Mouse (Mus musculus) forebrain, embryonic 12.5 days (tissue): Measurements from ENCODE around the gene Mxi1. TPM values are rescaled to one million over a fixed set of nuclear protein-coding genes. Genes with fewer than 3 reads are reported as not detected.

Experiments
- ATAC-seq: fragments of 200-750 bp; cut with Nextera tagmentation; 2 replicates; pipeline ENCODE4 v1.8.0; 2017; ENCODE audit warnings: moderate TSS enrichment; ENCODE audit not compliant: low FRiP score
- H3K27ac ChIP-seq: fragments of 300-500 bp; sonication (generic); 2 replicates; pipeline ENCODE4 v1.5.1; 2016; ENCODE audit warnings: mild to moderate bottlenecking
- H3K27me3 ChIP-seq: fragments of 300-500 bp; sonication (generic); 2 replicates; pipeline ENCODE4 v1.6.1; 2016; ENCODE audit warnings: mild to moderate bottlenecking
- H3K36me3 ChIP-seq: fragments of 300-500 bp; sonication (generic); replicated peaks from 2 replicates; pipeline ENCODE4 v1.6.1; 2016; ENCODE audit warnings: mild to moderate bottlenecking
- H3K4me1 ChIP-seq: fragments of 300-500 bp; sonication (generic); 2 replicates; pipeline ENCODE4 v1.6.1; 2016
- H3K4me2 ChIP-seq: fragments of 300-500 bp; sonication (generic); 2 replicates; pipeline ENCODE4 v1.6.1; 2016; ENCODE audit warnings: mild to moderate bottlenecking, moderate library complexity
- H3K4me3 ChIP-seq: fragments of 300-500 bp; sonication (generic); replicated peaks from 2 replicates; pipeline ENCODE4 v1.5.1; 2016; ENCODE audit warnings: mild to moderate bottlenecking
- H3K9ac ChIP-seq: fragments of 300-500 bp; sonication (generic); 2 replicates; pipeline ENCODE4 v1.6.1; 2016; ENCODE audit warnings: mild to moderate bottlenecking
- H3K9me3 ChIP-seq: fragments of 300-500 bp; sonication (generic); 2 replicates; pipeline ENCODE4 v1.6.1; 2016
- WGBS: fragments of 180-500 bp; shearing (Covaris S2); methylation state at CpG from one replicate; pipeline ENCODE4 v1.1.7; 2016; 5-methylcytosine and 5-hydroxymethylcytosine counted together
- polyA plus RNA-seq: library from polyadenylated mRNA; unstranded; fragments of >200 nt; fragmentation: Nextera tagmentation; extraction: Ambion mirVana; gene quantifications from 2 replicates; pipeline ENCODE4 v1.2.1, GENCODE M21; 2016

Mxi1 gene
- polyA plus RNA-seq, 1 experiment from 2014 or later = 62.4 TPM

GRCm38 (mm10) chr19:53278491-53279415 lies 31.6 kb upstream of the Mxi1 start:
- peaks cover 9% of the 10 kb centered on the region for H3K4me1 ChIP-seq
- H3K4me2 ChIP-seq = no peak overlapping the region
- H3K27ac ChIP-seq = no peak overlapping the region
- H3K9ac ChIP-seq = no peak overlapping the region
- WGBS = 82% methylated on average over 19 of the region's 19 CpGs
- no peak for ATAC-seq
- H3K36me3 ChIP-seq = no peaks in the 10 kb centered on the region
- H3K9me3 ChIP-seq = no peaks in the 10 kb centered on the region
- H3K27me3 ChIP-seq = no peaks in the 10 kb centered on the region
- no peak overlapping the region for H3K4me3 ChIP-seq

GRCm38 (mm10) chr19:53280254-53280653 lies 30.1 kb upstream of the Mxi1 start:
- ATAC-seq = no peak
- Histone ChIP-seq H3K4me2 (no peak overlapping the region), H3K4me1 (peaks cover 21% of the 10 kb centered on the region), H3K36me3 (no peaks in the 10 kb centered on the region), H3K9ac (no peak overlapping the region), H3K4me3 (no peak overlapping the region), H3K27ac (no peak overlapping the region), H3K27me3 (no peaks in the 10 kb centered on the region), H3K9me3 (no peaks in the 10 kb centered on the region)
- WGBS = 87% methylated on average over 8 of the region's 8 CpGs

- Histone ChIP-seq H3K4me1 (peaks cover 21% of the 10 kb centered on the region), H3K36me3 (no peaks in the 10 kb centered on the region), H3K4me3 (no peak overlapping the region), H3K4me2 (no peak overlapping the region), H3K9ac (no peak overlapping the region), H3K9me3 (no peaks in the 10 kb centered on the region), H3K27me3 (no peaks in the 10 kb centered on the region), H3K27ac (no peak overlapping the region)
- WGBS = 35% methylated on average over 10 of the region's 10 CpGs
- 0 out of 2 replicates have a peak, but pooled peaks have one; percentile 33 for ATAC-seq
These were observed 27.7 kb upstream of the Mxi1 start for GRCm38 (mm10) chr19:53282571-53282970.

GRCm38 (mm10) chr19:53283742-53284141 lies 26.6 kb upstream of the Mxi1 start:
- Histone ChIP-seq H3K4me3 (no peak overlapping the region), H3K27me3 (no peaks in the 10 kb centered on the region), H3K4me1 (peaks cover 21% of the 10 kb centered on the region), H3K9ac (no peak overlapping the region), H3K9me3 (no peaks in the 10 kb centered on the region), H3K4me2 (no peak overlapping the region), H3K27ac (no peak overlapping the region), H3K36me3 (no peaks in the 10 kb centered on the region)
- 82% methylated on average over 7 of the region's 7 CpGs for WGBS
- ATAC-seq = no peak

- H3K9ac ChIP-seq = no peak overlapping the region
- ATAC-seq = peak; percentile 76; the same call in 1 of the 2 replicates
- no peak overlapping the region for H3K4me3 ChIP-seq
- peak overlapping the region; percentile 51 for H3K27ac ChIP-seq
- no peaks in the 10 kb centered on the region for H3K36me3 ChIP-seq
- H3K27me3 ChIP-seq = no peaks in the 10 kb centered on the region
- H3K9me3 ChIP-seq = no peaks in the 10 kb centered on the region
- WGBS = 27% methylated on average over 20 of the region's 20 CpGs
- peak overlapping the region; percentile 18 for H3K4me2 ChIP-seq
- H3K4me1 ChIP-seq = peaks cover 21% of the 10 kb centered on the region
These were observed 25.8 kb upstream of the Mxi1 start for GRCm38 (mm10) chr19:53284268-53285208.

GRCm38 (mm10) chr19:53296331-53297254 lies 13.7 kb upstream of the Mxi1 start:
- Histone ChIP-seq H3K36me3 (no peaks in the 10 kb centered on the region), H3K4me3 (no peak overlapping the region), H3K4me2 (no peak overlapping the region), H3K27me3 (no peaks in the 10 kb centered on the region), H3K9ac (no peak overlapping the region), H3K9me3 (no peaks in the 10 kb centered on the region), H3K4me1 (no peaks in the 10 kb centered on the region), H3K27ac (no peak overlapping the region)
- ATAC-seq = no peak
- WGBS = 75% methylated on average over 23 of the region's 23 CpGs

GRCm38 (mm10) chr19:53299156-53299828 lies 11.0 kb upstream of the Mxi1 start:
- WGBS = 60% methylated on average over 17 of the region's 17 CpGs
- H3K4me1 ChIP-seq = no peaks in the 10 kb centered on the region
- no peaks in the 10 kb centered on the region for H3K36me3 ChIP-seq
- no peaks in the 10 kb centered on the region for H3K9me3 ChIP-seq
- H3K27ac ChIP-seq = no peak overlapping the region
- no peak overlapping the region for H3K9ac ChIP-seq
- no peaks in the 10 kb centered on the region for H3K27me3 ChIP-seq
- no peak for ATAC-seq
- H3K4me2 ChIP-seq = no peak overlapping the region
- no peak overlapping the region for H3K4me3 ChIP-seq

- no peaks in the 10 kb centered on the region for H3K36me3 ChIP-seq
- 80% methylated on average over 4 of the region's 4 CpGs for WGBS
- H3K4me2 ChIP-seq = no peak overlapping the region
- no peak overlapping the region for H3K9ac ChIP-seq
- no peak for ATAC-seq
- H3K4me3 ChIP-seq = no peak overlapping the region
- no peaks in the 10 kb centered on the region for H3K27me3 ChIP-seq
- no peaks in the 10 kb centered on the region for H3K9me3 ChIP-seq
- H3K4me1 ChIP-seq = no peaks in the 10 kb centered on the region
- H3K27ac ChIP-seq = no peak overlapping the region
These were observed 10.5 kb upstream of the Mxi1 start for GRCm38 (mm10) chr19:53299829-53300181.

- WGBS = 95% methylated on average over 7 of the region's 7 CpGs
- peaks cover 19% of the 10 kb centered on the region for H3K4me1 ChIP-seq
- H3K36me3 ChIP-seq = no peaks in the 10 kb centered on the region
- H3K4me2 ChIP-seq = no peak overlapping the region
- H3K27me3 ChIP-seq = no peaks in the 10 kb centered on the region
- no peak overlapping the region for H3K4me3 ChIP-seq
- no peaks in the 10 kb centered on the region for H3K9me3 ChIP-seq
- no peak overlapping the region for H3K9ac ChIP-seq
- no peak overlapping the region for H3K27ac ChIP-seq
- ATAC-seq = no peak
These were observed 6.9 kb upstream of the Mxi1 start for GRCm38 (mm10) chr19:53303382-53303781.

- H3K9me3 ChIP-seq = no peaks in the 10 kb centered on the region
- no peak overlapping the region for H3K27ac ChIP-seq
- H3K36me3 ChIP-seq = no peaks in the 10 kb centered on the region
- WGBS = 91% methylated on average over 8 of the region's 8 CpGs
- H3K27me3 ChIP-seq = no peaks in the 10 kb centered on the region; the same call in 1 of the 2 replicates
- H3K9ac ChIP-seq = no peak overlapping the region
- no peak overlapping the region for H3K4me3 ChIP-seq
- H3K4me2 ChIP-seq = no peak overlapping the region
- peaks cover 25% of the 10 kb centered on the region for H3K4me1 ChIP-seq
- ATAC-seq = no peak
These were observed 4.7 kb upstream of the Mxi1 start for GRCm38 (mm10) chr19:53305621-53306020.

- Histone ChIP-seq H3K4me1 (peaks cover 25% of the 10 kb centered on the region), H3K9me3 (no peaks in the 10 kb centered on the region), H3K4me3 (no peak overlapping the region), H3K27me3 (no peaks in the 10 kb centered on the region; the same call in 1 of the 2 replicates), H3K9ac (no peak overlapping the region), H3K4me2 (peak overlapping the region; percentile 29), H3K27ac (no peak overlapping the region), H3K36me3 (no peaks in the 10 kb centered on the region)
- ATAC-seq = no peak
- 10% methylated on average over 11 of the region's 11 CpGs for WGBS
These were observed 3.6 kb upstream of the Mxi1 start for GRCm38 (mm10) chr19:53306706-53307105.
